Comparison of ENCODE assay signal across 19 mouse cellular contexts in the genomic region with DNA sequence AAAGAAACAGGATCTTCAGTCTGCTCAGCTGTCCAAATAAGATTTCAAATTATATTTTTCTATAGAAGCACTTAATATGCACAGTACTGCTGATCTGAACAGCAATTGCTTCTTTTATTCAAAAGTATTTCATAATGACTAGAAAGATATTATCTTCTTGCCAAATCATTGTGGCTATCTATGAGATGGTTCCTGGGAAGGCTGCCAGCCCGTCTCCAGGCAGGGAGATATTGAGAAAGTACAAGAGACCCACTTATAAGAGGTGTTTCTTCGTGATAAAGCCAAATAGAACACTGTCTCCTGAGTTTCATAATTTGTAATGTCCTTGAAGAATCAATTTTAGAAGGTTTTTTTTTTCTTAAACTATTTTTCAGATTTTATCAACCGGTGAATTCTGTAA. TPM values are rescaled to one million over a fixed set of nuclear protein-coding genes. Genes with fewer than 3 reads are reported as not detected.
A peak's percentile ranks its signal among the peaks of the same experiment; 100 is the strongest.
DNase-seq lines count a peak whose midpoint lies in the region; ATAC-seq and TF ChIP-seq lines count a peak whose summit lies in the region.
"Had no signal": no experiment of that assay in that cellular context is flagged by ENCODE, and none has a peak within 500 bp of the region (broad histone marks: within the 10 kb centered on the region; RNA-seq: fewer than 3 reads in every experiment).

No protein-coding gene starts in this region.

- intact Hi-C loops in left cerebral cortex, postnatal 25 days (cut with DNase I) = no loop called here
- intact Hi-C loops in left cerebral cortex, postnatal 10 days (cut with DNase I) = no loop called here
- intact Hi-C loops in heart, postnatal 25 days (cut with DNase I) = no loop called here

- no peak for TF ChIP-seq CTCF in brain, embryonic 14.5 days (IDR thresholded peaks at IDR 0.05; ENCODE audit: borderline replicate concordance, extremely low read depth, insufficient read depth, insufficient read length)

- peak; percentile 48 for DNase-seq in cerebellum, adult 11 months
- DNase-seq in left cerebral cortex, postnatal 25 days (ENCODE audit: low spot score in 2 of 2) = peak; percentile 11 to 28
- DNase-seq in left cerebral cortex, postnatal 10 days (ENCODE audit: extremely low spot score in 1 of 2, low spot score in 2 of 2) = no peak
- DNase-seq in brain, embryonic 14.5 days (ENCODE audit: low read depth) = peak; percentile 63
- DNase-seq in right cerebral cortex, adult 18-20 months = peak; percentile 17
- no peak for DNase-seq in thymus, adult 18-20 months
- no peak for DNase-seq in heart, postnatal 25 days (ENCODE audit: low spot score)

- ATAC-seq in cerebellum, adult (ENCODE audit: insufficient number of reproducible peaks, low FRiP score, low TSS enrichment) = no peak
- ATAC-seq: inflammation-experienced regulatory T-cells, adult 6 months had no signal

- TF ChIP-seq POLR2A in brain, embryonic 14.5 days (IDR thresholded peaks at IDR 0.05; ENCODE audit: borderline replicate concordance, extremely low read depth, insufficient read depth, insufficient read length, poor library complexity, severe bottlenecking) = no peak

RNA-seq across cellular contexts. Expression of a gene that starts 13.0 kb away (rescaled TPM):
- total RNA-seq in left cerebral cortex, postnatal 25 days (2021) = 1 to 10 TPM in 1 of 2 experiments, under 1 TPM in 1; 0.66 to 1.3 TPM
- under 1 TPM; 0.79 to 0.86 TPM for total RNA-seq in left cerebral cortex, postnatal 10 days (2021)
- polyA plus RNA-seq in brain, embryonic 14.5 days (2012; rRNA removed) = not detected in 2 replicates
- not detected for total RNA-seq in heart, postnatal 25 days (2021)
- total RNA-seq: adrenal gland, adult 18-20 months; megakaryocyte, adult 5-6 weeks; MEL had no signal
- polyA plus RNA-seq: embryonic facial prominence, embryonic 12.5 days; heart, embryonic 13.5 days; inflammation-experienced regulatory T-cells, adult 6 months; liver, embryonic 11.5 days; neural tube, embryonic 12.5 days; spleen, adult 2 months; thymus, postnatal 0 days had no signal

RNA-seq across cellular contexts. Expression of a gene that starts 17.9 kb away (rescaled TPM):
- total RNA-seq in left cerebral cortex, postnatal 25 days (2021) = 1 to 10 TPM; 1.1 to 1.5 TPM
- under 1 TPM in 1 of 2 experiments, not detected in 1; 0.56 TPM for total RNA-seq in left cerebral cortex, postnatal 10 days (2021)
- 0.12 TPM in 1 of 2 replicates, not detected in the other for polyA plus RNA-seq in brain, embryonic 14.5 days (2012; rRNA removed)
- not detected for total RNA-seq in heart, postnatal 25 days (2021)
- total RNA-seq: adrenal gland, adult 18-20 months; megakaryocyte, adult 5-6 weeks; MEL had no signal
- polyA plus RNA-seq: embryonic facial prominence, embryonic 12.5 days; frontal cortex, adult 2 months; heart, embryonic 13.5 days; inflammation-experienced regulatory T-cells, adult 6 months; liver, embryonic 11.5 days; neural tube, embryonic 12.5 days; spleen, adult 2 months; thymus, postnatal 0 days had no signal

Comparison
In these comparisons a context has a peak if more than half of its experiments do, and no peak if none do; other contexts are left out.
1. DNase-seq: peak in cerebellum, adult 11 months (single experiment), left cerebral cortex, postnatal 25 days (2 of 2), brain, embryonic 14.5 days (single experiment) and right cerebral cortex, adult 18-20 months (single experiment); none in left cerebral cortex, postnatal 10 days (0 of 2), thymus, adult 18-20 months (0 of 2) and heart, postnatal 25 days (single experiment).